Mouse (Mus musculus): ENCODE measurements around the gene Eef1akmt2.

- TF ChIP-seq CTCF (IDR thresholded peaks at IDR 0.05; ENCODE audit: insufficient read depth, low read length) (no peak), POLR2A (IDR thresholded peaks at IDR 0.05; ENCODE audit: borderline replicate concordance, extremely low read depth, low read depth, low read length) (no peak)
Measured at GRCm38 (mm10) chr7:132894841-132895555, 42.5 kb upstream of the Eef1akmt2 start.
